Mouse (Mus musculus) CH12.LX (cell line): ENCODE data around the gene Gm13283. TPM values are rescaled to one million over a fixed set of nuclear protein-coding genes. Genes with fewer than 3 reads are reported as not detected.

Experiments used
- DNase-seq: peaks from one replicate; pipeline ENCODE4 v3.0.0-alpha.2; 2013; ENCODE audit errors: extremely low read depth
- H3K27ac ChIP-seq: 2 replicates; pipeline ENCODE4 v1.5.1; 2012; ENCODE audit warnings: low read depth, mild to moderate bottlenecking, control low read depth, moderate library complexity; ENCODE audit not compliant: insufficient read depth
- H3K27me3 ChIP-seq: replicated peaks from 2 replicates; pipeline ENCODE3; 2012; ENCODE audit warnings: inconsistent platforms
- H3K36me3 ChIP-seq, 2 experiments: replicated peaks in 1 of 2; 2 replicates each; pipeline versions ENCODE3 to v1.6.1; 2012; ENCODE audit warnings: inconsistent platforms in 1 of 2, low read length in 1 of 2, mild to moderate bottlenecking in 1 of 2, mixed read lengths in 1 of 2, moderate library complexity in 1 of 2; ENCODE audit not compliant: control insufficient read depth in 1 of 2, insufficient read depth in 1 of 2
- H3K4me1 ChIP-seq, 2 experiments: 2 replicates each; pipeline ENCODE4 v1.6.1; 2012; ENCODE audit warnings: inconsistent platforms in 1 of 2, moderate library complexity in 1 of 2; ENCODE audit not compliant: insufficient read depth in 2 of 2, control insufficient read depth in 1 of 2
- H3K4me2 ChIP-seq: 2 replicates; pipeline ENCODE4 v1.6.1; 2012; ENCODE audit warnings: low read depth, mild to moderate bottlenecking, control low read depth; ENCODE audit not compliant: poor library complexity, insufficient read depth, severe bottlenecking
- H3K4me3 ChIP-seq, 3 experiments: fragments of 150-350 bp in 1 of 3; sonication (generic) in 1 of 3; replicated peaks in 1 of 3; 2 replicates each; pipeline versions ENCODE3 to v1.5.1; 2011 to 2012; ENCODE audit warnings: low read depth in 2 of 3, low read length in 2 of 3, mild to moderate bottlenecking in 2 of 3, moderate library complexity in 2 of 3, control low read depth in 1 of 3, improper control_type of control experiment in 1 of 3, inconsistent platforms in 1 of 3, mixed read lengths in 1 of 3; ENCODE audit not compliant: poor library complexity in 1 of 3
- H3K79me2 ChIP-seq: replicated peaks from 2 replicates; pipeline ENCODE4 v1.6.1; 2012; ENCODE audit warnings: mild to moderate bottlenecking, moderate library complexity; ENCODE audit not compliant: control insufficient read depth, poor library complexity, insufficient read depth, severe bottlenecking; ENCODE audit errors: extremely low read depth
- H3K9ac ChIP-seq: 2 replicates; pipeline ENCODE4 v1.6.1; 2012; ENCODE audit warnings: low read depth, mild to moderate bottlenecking, control low read depth, moderate library complexity; ENCODE audit not compliant: insufficient read depth
- H3K9me3 ChIP-seq: replicated peaks from 2 replicates; pipeline ENCODE3; 2012; ENCODE audit warnings: low read length, inconsistent platforms, mixed read lengths
- CHD1 ChIP-seq: IDR thresholded peaks from 2 replicates; pipeline ENCODE4 v1.6.1; 2012; ENCODE audit warnings: low read depth, low read length, improper control_type of control experiment, inconsistent platforms
- CTCF ChIP-seq, 2 experiments: IDR thresholded peaks in 1 of 2; conservative IDR thresholded peaks in 1 of 2; 2 replicates each; pipeline ENCODE4 v1.5.1; 2011 to 2012; ENCODE audit warnings: low read depth in 2 of 2, low read length in 2 of 2, improper control_type of control experiment in 1 of 2, inconsistent platforms in 1 of 2, mild to moderate bottlenecking in 1 of 2, moderate library complexity in 1 of 2
- JUN ChIP-seq: IDR thresholded peaks from 2 replicates; pipeline ENCODE4 v1.6.1; 2011; ENCODE audit warnings: low read depth, mild to moderate bottlenecking, low read length, improper control_type of control experiment, moderate library complexity; ENCODE audit not compliant: insufficient read depth
- KAT2A ChIP-seq: IDR thresholded peaks from 2 replicates; pipeline ENCODE4 v1.6.1; 2012; ENCODE audit warnings: low read length, improper control_type of control experiment, inconsistent platforms; ENCODE audit not compliant: insufficient replicate concordance
- MAFK ChIP-seq: IDR thresholded peaks from 2 replicates; pipeline ENCODE4 v1.6.1; 2011; ENCODE audit warnings: low read length, improper control_type of control experiment; ENCODE audit not compliant: insufficient replicate concordance
- MAX ChIP-seq: IDR thresholded peaks from 2 replicates; pipeline ENCODE4 v1.6.1; 2011; ENCODE audit warnings: low read length, improper control_type of control experiment
- MAZ ChIP-seq: IDR thresholded peaks from 2 replicates; pipeline ENCODE4 v1.6.1; 2012; ENCODE audit warnings: low read depth, mild to moderate bottlenecking, inconsistent platforms, low read length, improper control_type of control experiment, moderate library complexity
- MEF2A ChIP-seq: IDR thresholded peaks from 2 replicates; pipeline ENCODE4 v1.6.1; 2014; ENCODE audit warnings: low read depth, mild to moderate bottlenecking, inconsistent platforms, low read length, improper control_type of control experiment, borderline replicate concordance
- MXI1 ChIP-seq: IDR thresholded peaks from 2 replicates; pipeline ENCODE4 v1.6.1; 2011; ENCODE audit warnings: mild to moderate bottlenecking, low read depth, low read length, improper control_type of control experiment
- NELFE ChIP-seq: IDR thresholded peaks from 2 replicates; pipeline ENCODE4 v1.6.1; 2011; ENCODE audit warnings: low read depth, low read length, improper control_type of control experiment
- RAD21 ChIP-seq: IDR thresholded peaks from 2 replicates; pipeline ENCODE4 v1.6.1; 2011; ENCODE audit warnings: low read depth, mild to moderate bottlenecking, low read length, improper control_type of control experiment, moderate library complexity
- SIN3A ChIP-seq: IDR thresholded peaks from 2 replicates; pipeline ENCODE4 v1.6.1; 2012; ENCODE audit warnings: low read length, improper control_type of control experiment, inconsistent platforms
- SMC3 ChIP-seq: IDR thresholded peaks from 2 replicates; pipeline ENCODE4 v1.6.1; 2011; ENCODE audit warnings: low read depth, low read length, improper control_type of control experiment
- UBTF ChIP-seq: IDR thresholded peaks from 2 replicates; pipeline ENCODE4 v1.6.1; 2012; ENCODE audit warnings: low read depth, mild to moderate bottlenecking, inconsistent platforms, low read length, improper control_type of control experiment, moderate library complexity
- USF1 ChIP-seq: IDR thresholded peaks from 2 replicates; pipeline ENCODE4 v1.6.1; 2014; ENCODE audit warnings: low read depth, mild to moderate bottlenecking, inconsistent platforms, low read length, improper control_type of control experiment
- USF2 ChIP-seq: conservative IDR thresholded peaks from 2 replicates; pipeline ENCODE4 v1.6.1; 2011; ENCODE audit warnings: low read depth, low read length, improper control_type of control experiment
- ZC3H11A ChIP-seq: IDR thresholded peaks from 2 replicates; pipeline ENCODE4 v1.6.1; 2012; ENCODE audit warnings: low read depth, mild to moderate bottlenecking, inconsistent platforms, low read length, improper control_type of control experiment
- ZMIZ1 ChIP-seq: IDR thresholded peaks from 2 replicates; pipeline ENCODE4 v1.6.1; 2012; ENCODE audit warnings: low read depth, mild to moderate bottlenecking, inconsistent platforms, low read length, improper control_type of control experiment
- ZNF384 ChIP-seq: IDR thresholded peaks from 2 replicates; pipeline ENCODE4 v1.6.1; 2012; ENCODE audit warnings: low read depth, low read length, improper control_type of control experiment, inconsistent platforms
- dilution Hi-C: fragments of 300-500 bp; cut with MboI; formaldehyde crosslinking; loops from 2 replicates; pipeline ENCODE4 v1.14.3; 2020; ENCODE audit warnings: low sequenced_read_pairs; ENCODE audit not compliant: extremely low pct_unique_long_range_greater_than_20kb, extremely low pct_ligation_motif_present
- in situ Hi-C: fragments of 300-500 bp; cut with MboI; formaldehyde crosslinking; loops from 3 replicates; pipeline ENCODE4 v1.14.3; 2019; ENCODE audit warnings: low sequenced_read_pairs, low pct_ligation_motif_present, low pct_unique_long_range_greater_than_20kb, mixed read lengths
- polyA plus RNA-seq: library from polyadenylated mRNA; unstranded; fragments of >175 nt; gene quantifications from 2 replicates; pipeline ENCODE4 v1.2.1, GENCODE M21; 2012; ENCODE audit warnings: low read depth; ENCODE audit not compliant: insufficient read length
- total RNA-seq, 2 experiments: library from RNA; depleted of rRNA; stranded (reverse); fragments of 300-350 nt in 1 of 2; fragments of >200 nt in 1 of 2; gene quantifications; 2 replicates each; pipeline ENCODE4 v1.2.3; 2012 to 2014

The Gm13283 gene
- total and polyA plus RNA-seq, 3 experiments = not detected

DNA sequence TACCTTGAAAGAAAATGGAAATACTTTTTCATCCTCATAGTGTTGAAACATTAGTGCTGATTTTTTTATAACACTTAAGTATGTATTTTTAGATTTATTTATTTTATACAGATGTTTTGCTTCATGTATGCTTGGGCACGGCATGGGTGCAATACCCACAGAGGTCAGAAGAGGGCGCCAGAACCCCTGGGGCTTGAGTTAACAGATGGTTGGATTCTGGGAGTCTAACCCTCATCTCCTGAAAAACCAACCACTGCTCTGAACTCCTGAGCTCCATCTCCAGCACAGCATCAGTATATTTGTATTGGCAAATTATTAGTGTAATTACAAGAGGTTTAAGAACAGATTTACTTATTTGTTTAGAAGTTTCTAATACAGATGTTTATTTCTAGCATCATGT is 21.4 kb upstream of the Gm13283 start:
- peak; percentile 62 for DNase-seq
- TF ChIP-seq ZNF384 (no peak), CTCF (conservative IDR thresholded peaks at IDR 0.05 in 1 of 2, IDR thresholded peaks at IDR 0.05 in 1 of 2; ENCODE audit: low read depth in 2 of 2, low read length in 2 of 2) (peak; percentile 91 to 96), RAD21 (peak; percentile 79), SMC3 (peak; percentile 79)
- H3K4me3 ChIP-seq = no peak overlapping the region
- in situ Hi-C loops (loop anchor here (5.0 kb wide), 1 partner anchor 36 kb away; no protein-coding TSS in a partner anchor), dilution Hi-C loops (no loop called here)
- H3K9me3 ChIP-seq = no peaks in the 10 kb centered on the region
- peaks cover 59% of the 10 kb centered on the region for H3K27me3 ChIP-seq
- H3K36me3 ChIP-seq = no peaks in the 10 kb centered on the region
- peaks cover 5 to 7% of the 10 kb centered on the region in 2 experiments for H3K4me1 ChIP-seq
- H3K4me2 ChIP-seq = no peak overlapping the region
- H3K9ac ChIP-seq = no peak overlapping the region
- no peaks in the 10 kb centered on the region for H3K79me2 ChIP-seq
- no peak overlapping the region for H3K27ac ChIP-seq

DNA sequence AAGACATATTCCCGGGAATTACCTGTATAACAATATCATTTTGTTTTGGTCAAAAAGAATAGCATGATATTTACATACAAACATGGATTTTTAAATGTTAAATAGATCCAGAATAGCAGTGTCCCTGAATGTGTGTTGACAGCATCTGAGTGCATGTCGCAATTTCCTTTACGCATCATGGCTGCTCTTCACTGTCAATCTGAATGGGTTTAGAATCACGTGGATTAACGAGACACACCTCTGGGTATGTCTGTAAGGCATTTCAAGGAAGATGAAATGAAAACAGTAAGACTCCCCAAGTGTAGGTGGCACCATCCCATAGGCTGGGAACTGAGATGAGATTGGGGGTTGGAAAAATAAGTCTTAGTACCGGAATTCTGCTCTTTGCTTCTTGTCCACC is 20.9 kb upstream of the Gm13283 start:
- in situ Hi-C loops = loop anchor here (5.0 kb wide), 1 partner anchor 37 kb away; no protein-coding TSS in a partner anchor
- no peak for DNase-seq
- H3K27me3 ChIP-seq = peaks cover 62% of the 10 kb centered on the region
- no peak overlapping the region for H3K4me3 ChIP-seq
- TF ChIP-seq MAZ (no peak), MXI1 (no peak), ZMIZ1 (no peak), NELFE (no peak), USF2 (no peak), JUN (no peak), USF1 (no peak), UBTF (no peak), SIN3A (no peak), MAFK (no peak), MAX (no peak), KAT2A (no peak), MEF2A (no peak), RAD21 (no peak), CHD1 (no peak), ZC3H11A (no peak)
- TF ChIP-seq, all 38 proteins: peak for 0
- H3K36me3 ChIP-seq = no peaks in the 10 kb centered on the region
- H3K27ac ChIP-seq = no peak overlapping the region
- H3K4me1 ChIP-seq = peaks cover 5 to 7% of the 10 kb centered on the region in 2 experiments
- no peaks in the 10 kb centered on the region for H3K9me3 ChIP-seq
- dilution Hi-C loops = no loop called here
- H3K79me2 ChIP-seq = no peaks in the 10 kb centered on the region
- no peak overlapping the region for H3K4me2 ChIP-seq
- no peak overlapping the region for H3K9ac ChIP-seq
